Mouse (Mus musculus) MEL (cell line): Measurements from ENCODE around the gene Sort1. TPM values are rescaled to one million over a fixed set of nuclear protein-coding genes. Genes with fewer than 3 reads are reported as not detected.

Source experiments
- DNase-seq: peaks from one replicate; pipeline ENCODE4 v3.0.0; 2011; ENCODE audit warnings: low read depth, low spot score
- H3K27ac ChIP-seq: 2 replicates; pipeline ENCODE4 v1.5.1; 2012; ENCODE audit warnings: low read depth, mild to moderate bottlenecking, control low read depth, low read length, moderate library complexity; ENCODE audit not compliant: control insufficient read depth
- H3K27me3 ChIP-seq, 2 experiments: fragments of 150-350 bp in 1 of 2; sonication (generic) in 1 of 2; 2 replicates each; pipeline ENCODE4 v1.6.1; 2012; ENCODE audit warnings: low read length in 2 of 2, mild to moderate bottlenecking in 2 of 2, improper control_type of control experiment in 1 of 2, moderate library complexity in 1 of 2; ENCODE audit not compliant: insufficient read depth in 2 of 2, control insufficient read depth in 1 of 2
- H3K36me3 ChIP-seq, 2 experiments: 2 replicates each; pipeline ENCODE4 v1.6.1; 2012 to 2014; ENCODE audit warnings: low read length in 2 of 2, improper control_type of control experiment in 1 of 2, inconsistent platforms in 1 of 2, mild to moderate bottlenecking in 1 of 2; ENCODE audit not compliant: insufficient read depth in 2 of 2, control insufficient read depth in 1 of 2
- H3K4me1 ChIP-seq, 2 experiments: fragments of 150-350 bp in 1 of 2; sonication (generic) in 1 of 2; 2 replicates each; pipeline ENCODE4 v1.6.1; 2012; ENCODE audit warnings: low read length in 2 of 2, improper control_type of control experiment in 1 of 2, mild to moderate bottlenecking in 1 of 2; ENCODE audit not compliant: insufficient read depth in 2 of 2, control insufficient read depth in 1 of 2
- H3K4me3 ChIP-seq, 2 experiments: fragments of 150-350 bp in 1 of 2; sonication (generic) in 1 of 2; 2 replicates each; pipeline ENCODE4 v1.5.1; 2012; ENCODE audit warnings: low read depth in 2 of 2, low read length in 2 of 2, mild to moderate bottlenecking in 2 of 2, moderate library complexity in 2 of 2, control low read depth in 1 of 2, improper control_type of control experiment in 1 of 2; ENCODE audit not compliant: control insufficient read depth in 1 of 2, insufficient read depth in 1 of 2
- H3K79me2 ChIP-seq: 2 replicates; pipeline ENCODE4 v1.6.1; 2012; ENCODE audit warnings: mild to moderate bottlenecking, low read length, moderate library complexity; ENCODE audit not compliant: control insufficient read depth, poor library complexity, insufficient read depth
- H3K9ac ChIP-seq: 2 replicates; pipeline ENCODE4 v1.6.1; 2012; ENCODE audit warnings: low read depth, mild to moderate bottlenecking, control low read depth, low read length, moderate library complexity; ENCODE audit not compliant: control insufficient read depth, poor library complexity, severe bottlenecking
- H3K9me3 ChIP-seq: fragments of 150-350 bp; sonication (generic); replicated peaks from 2 replicates; pipeline ENCODE4 v1.6.1; 2012; ENCODE audit warnings: mild to moderate bottlenecking, low read length, improper control_type of control experiment, moderate library complexity; ENCODE audit not compliant: insufficient read depth
- BHLHE40 ChIP-seq: IDR thresholded peaks from 2 replicates; pipeline ENCODE4 v1.6.1; 2012; ENCODE audit warnings: low read depth, mild to moderate bottlenecking, inconsistent platforms, low read length, improper control_type of control experiment, borderline replicate concordance
- CHD1 ChIP-seq: IDR thresholded peaks from 2 replicates; pipeline ENCODE4 v1.6.1; 2012; ENCODE audit warnings: low read depth, mild to moderate bottlenecking, inconsistent platforms, low read length, improper control_type of control experiment
- CHD2 ChIP-seq: IDR thresholded peaks from 2 replicates; pipeline ENCODE4 v1.6.1; 2011; ENCODE audit warnings: low read length, improper control_type of control experiment
- CTCF ChIP-seq, 3 experiments: IDR thresholded peaks in 2 of 3; conservative IDR thresholded peaks in 1 of 3; 2 replicates each; pipeline ENCODE4 v1.5.1; 2011 to 2012; ENCODE audit warnings: low read length in 3 of 3, low read depth in 2 of 3, mild to moderate bottlenecking in 2 of 3, improper control_type of control experiment in 1 of 3, inconsistent platforms in 1 of 3, mixed read lengths in 1 of 3, moderate library complexity in 1 of 3; ENCODE audit not compliant: control insufficient read depth in 1 of 3, insufficient read depth in 1 of 3, poor library complexity in 1 of 3, severe bottlenecking in 1 of 3
- E2F4 ChIP-seq: IDR thresholded peaks from 2 replicates; pipeline ENCODE4 v1.6.1; 2011; ENCODE audit warnings: low read depth, low read length, improper control_type of control experiment, borderline replicate concordance
- EP300 ChIP-seq, 2 experiments: IDR thresholded peaks; 2 replicates each; pipeline ENCODE4 v1.6.1; 2011; ENCODE audit warnings: improper control_type of control experiment in 2 of 2, low read length in 2 of 2, low read depth in 1 of 2, mild to moderate bottlenecking in 1 of 2
- ETS1 ChIP-seq: IDR thresholded peaks from 2 replicates; pipeline ENCODE4 v1.6.1; 2012; ENCODE audit warnings: low read depth, mild to moderate bottlenecking, inconsistent platforms, low read length, improper control_type of control experiment, moderate library complexity
- GATA1 ChIP-seq: IDR thresholded peaks from 2 replicates; pipeline ENCODE4 v1.6.1; 2011; ENCODE audit warnings: low read depth, low read length, improper control_type of control experiment
- JUND ChIP-seq: IDR thresholded peaks from 2 replicates; pipeline ENCODE4 v1.6.1; 2011; ENCODE audit warnings: low read depth, mild to moderate bottlenecking, improper control_type of control experiment, low read length
- KAT2A ChIP-seq: conservative IDR thresholded peaks from 2 replicates; pipeline ENCODE4 v1.6.1; 2012; ENCODE audit warnings: low read depth, low read length, improper control_type of control experiment, inconsistent platforms
- MAFK ChIP-seq: IDR thresholded peaks from 2 replicates; pipeline ENCODE4 v1.6.1; 2011; ENCODE audit warnings: low read depth, mild to moderate bottlenecking, low read length, improper control_type of control experiment, borderline replicate concordance
- MAX ChIP-seq: IDR thresholded peaks from 2 replicates; pipeline ENCODE4 v1.6.1; 2011; ENCODE audit warnings: low read length, improper control_type of control experiment
- MAZ ChIP-seq: IDR thresholded peaks from 2 replicates; pipeline ENCODE4 v1.6.1; 2012; ENCODE audit warnings: low read depth, mild to moderate bottlenecking, inconsistent platforms, low read length, improper control_type of control experiment
- MEF2A ChIP-seq: IDR thresholded peaks from 2 replicates; pipeline ENCODE4 v1.6.1; 2014; ENCODE audit warnings: low read depth, mild to moderate bottlenecking, inconsistent platforms, low read length, improper control_type of control experiment; ENCODE audit not compliant: poor library complexity, insufficient replicate concordance, severe bottlenecking; ENCODE audit errors: extremely low read depth
- MXI1 ChIP-seq: IDR thresholded peaks from 2 replicates; pipeline ENCODE4 v1.6.1; 2011; ENCODE audit warnings: mild to moderate bottlenecking, low read depth, low read length, improper control_type of control experiment
- MYB ChIP-seq: IDR thresholded peaks from 2 replicates; pipeline ENCODE4 v1.6.1; 2011; ENCODE audit warnings: mild to moderate bottlenecking, low read depth, low read length, improper control_type of control experiment
- MYC ChIP-seq: IDR thresholded peaks from 2 replicates; pipeline ENCODE4 v1.6.1; 2011; ENCODE audit warnings: low read depth, mild to moderate bottlenecking, low read length, improper control_type of control experiment, moderate library complexity
- NELFE ChIP-seq: IDR thresholded peaks from 2 replicates; pipeline ENCODE4 v1.6.1; 2011; ENCODE audit warnings: low read depth, low read length, improper control_type of control experiment
- NRF1 ChIP-seq: IDR thresholded peaks from 2 replicates; pipeline ENCODE4 v1.6.1; 2014; ENCODE audit warnings: low read depth, mild to moderate bottlenecking, inconsistent platforms, low read length, improper control_type of control experiment, moderate library complexity; ENCODE audit not compliant: poor library complexity, insufficient read depth, severe bottlenecking
- POLR2A ChIP-seq, 2 experiments: IDR thresholded peaks; 2 replicates each; pipeline ENCODE4 v1.6.1; 2011 to 2012; ENCODE audit warnings: low read length in 2 of 2, mild to moderate bottlenecking in 2 of 2, control low read depth in 1 of 2, improper control_type of control experiment in 1 of 2, low read depth in 1 of 2, moderate library complexity in 1 of 2; ENCODE audit not compliant: control insufficient read depth in 1 of 2, insufficient read depth in 1 of 2, poor library complexity in 1 of 2
- POLR2AphosphoS2 ChIP-seq: IDR thresholded peaks from 2 replicates; pipeline ENCODE4 v1.6.1; 2011; ENCODE audit warnings: low read length, improper control_type of control experiment
- POLR2AphosphoS5 ChIP-seq: IDR thresholded peaks from 2 replicates; pipeline ENCODE4 v1.6.1; 2012; ENCODE audit warnings: low read depth, borderline replicate concordance, mild to moderate bottlenecking, inconsistent platforms, low read length, moderate library complexity, mixed read lengths
- RAD21 ChIP-seq: IDR thresholded peaks from 2 replicates; pipeline ENCODE4 v1.6.1; 2011; ENCODE audit warnings: mild to moderate bottlenecking, low read depth, low read length, improper control_type of control experiment
- RCOR1 ChIP-seq: IDR thresholded peaks from 2 replicates; pipeline ENCODE4 v1.6.1; 2012; ENCODE audit warnings: low read depth, mild to moderate bottlenecking, inconsistent platforms, low read length, improper control_type of control experiment
- SIN3A ChIP-seq: IDR thresholded peaks from 2 replicates; pipeline ENCODE4 v1.6.1; 2012; ENCODE audit warnings: low read length, improper control_type of control experiment, inconsistent platforms
- SMC3 ChIP-seq: IDR thresholded peaks from 2 replicates; pipeline ENCODE4 v1.6.1; 2011; ENCODE audit warnings: low read depth, low read length, improper control_type of control experiment
- TAL1 ChIP-seq: IDR thresholded peaks from 2 replicates; pipeline ENCODE4 v1.6.1; 2012; ENCODE audit warnings: mild to moderate bottlenecking, inconsistent platforms, low read length, moderate library complexity, mixed read lengths
- TCF12 ChIP-seq: IDR thresholded peaks from 2 replicates; pipeline ENCODE4 v1.6.1; 2014; ENCODE audit warnings: low read depth, mild to moderate bottlenecking, inconsistent platforms, low read length, improper control_type of control experiment, moderate library complexity
- UBTF ChIP-seq: IDR thresholded peaks from 2 replicates; pipeline ENCODE4 v1.6.1; 2012; ENCODE audit warnings: low read depth, mild to moderate bottlenecking, inconsistent platforms, low read length, improper control_type of control experiment, moderate library complexity, borderline replicate concordance; ENCODE audit not compliant: insufficient read depth
- USF1 ChIP-seq: IDR thresholded peaks from 2 replicates; pipeline ENCODE4 v1.6.1; 2014; ENCODE audit warnings: low read depth, mild to moderate bottlenecking, inconsistent platforms, low read length, improper control_type of control experiment, moderate library complexity
- USF2 ChIP-seq, 2 experiments: IDR thresholded peaks; 2 replicates each; pipeline ENCODE4 v1.6.1; 2011 to 2012; ENCODE audit warnings: improper control_type of control experiment in 2 of 2, low read length in 2 of 2, borderline replicate concordance in 1 of 2, inconsistent platforms in 1 of 2, low read depth in 1 of 2, mild to moderate bottlenecking in 1 of 2; ENCODE audit not compliant: insufficient read depth in 1 of 2
- ZC3H11A ChIP-seq: IDR thresholded peaks from 2 replicates; pipeline ENCODE4 v1.6.1; 2012; ENCODE audit warnings: low read depth, mild to moderate bottlenecking, inconsistent platforms, low read length, improper control_type of control experiment
- ZKSCAN1 ChIP-seq: IDR thresholded peaks from 2 replicates; pipeline ENCODE4 v1.6.1; 2012; ENCODE audit warnings: low read depth, mild to moderate bottlenecking, inconsistent platforms, low read length, improper control_type of control experiment, moderate library complexity
- ZMIZ1 ChIP-seq: IDR thresholded peaks from 2 replicates; pipeline ENCODE4 v1.6.1; 2012; ENCODE audit warnings: low read depth, mild to moderate bottlenecking, inconsistent platforms, low read length, improper control_type of control experiment, moderate library complexity
- ZNF384 ChIP-seq: IDR thresholded peaks from 2 replicates; pipeline ENCODE4 v1.6.1; 2012; ENCODE audit warnings: low read depth, mild to moderate bottlenecking, inconsistent platforms, low read length, improper control_type of control experiment
- polyA plus RNA-seq, 2 experiments: library from polyadenylated mRNA; stranded (reverse) in 1 of 2; unstranded in 1 of 2; fragments of >175 nt in 1 of 2; fragments of >200 nt in 1 of 2; gene quantifications; 2 replicates each; pipeline versions ENCODE4 v1.2.1 to v1.2.4; 2012; ENCODE audit warnings: low replicate concordance in 2 of 2, low read depth in 1 of 2; ENCODE audit not compliant: insufficient read length in 2 of 2, insufficient read depth in 1 of 2, missing spikeins in 1 of 2
- total RNA-seq: library from RNA; depleted of rRNA; stranded (reverse); fragments of 300-350 nt; gene quantifications from 2 replicates; pipeline ENCODE4 v1.2.3, GENCODE M21; 2012

Sort1 gene
- total and polyA plus RNA-seq, 3 experiments = 10.2 to 28.3 (median 22.7) TPM

DNA sequence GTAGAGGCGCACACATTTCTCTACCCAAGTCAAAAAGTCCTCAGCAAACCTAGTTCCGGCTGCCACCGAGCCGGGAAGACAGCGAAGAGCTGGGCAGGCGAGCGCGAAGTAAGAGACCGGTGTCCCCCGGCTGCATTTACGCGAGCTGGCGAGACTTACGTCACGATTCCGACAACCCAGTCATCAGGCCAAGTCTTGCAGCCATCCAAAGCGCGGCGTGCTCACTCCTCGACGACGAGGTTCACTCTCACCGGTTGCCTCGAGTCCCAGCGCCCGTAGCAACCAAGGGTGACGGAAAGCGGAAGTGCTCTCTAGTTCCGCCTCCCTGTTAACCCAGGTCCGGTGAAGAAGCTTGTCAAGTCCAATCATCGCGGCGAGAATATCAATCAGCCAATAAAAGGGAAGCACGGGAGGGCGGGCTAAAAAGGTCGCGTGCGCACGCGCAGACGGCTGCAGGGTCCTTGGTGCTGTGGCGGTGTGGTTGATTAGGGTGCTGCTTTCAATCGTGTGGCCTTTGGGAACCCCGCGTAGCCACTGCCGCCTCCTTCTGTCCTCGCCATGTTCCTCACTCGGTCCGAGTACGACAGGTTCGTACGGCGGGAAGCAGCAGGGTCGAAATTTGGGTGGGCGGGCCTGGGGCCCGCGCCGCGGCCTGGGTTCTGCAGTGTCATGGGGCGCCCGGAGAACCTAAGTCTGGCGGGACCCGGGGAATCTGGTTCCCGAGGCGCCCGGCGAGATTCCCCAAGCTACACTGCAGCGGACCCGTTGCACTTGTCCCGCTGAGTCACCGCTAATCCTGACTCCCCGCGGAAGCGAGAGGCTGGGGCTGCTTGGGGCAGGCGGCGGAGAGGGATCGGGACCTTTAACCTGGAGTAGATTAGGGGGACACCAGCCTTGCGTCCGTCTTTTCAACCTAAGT lies 26.9 kb upstream of the Sort1 start, which contains the start of gene Psma5:
TSS of gene Psma5 (plus strand) at position 208 of the 919 bp plus-strand sequence.
- peak; percentile 100 for DNase-seq
- Histone ChIP-seq H3K9ac (peak within 1 kb of the TSS; percentile 93), H3K36me3 (peaks cover 10 to 19% of the 10 kb centered on the region in 2 experiments), H3K79me2 (peaks cover 42% of the 10 kb centered on the region), H3K4me1 (peaks cover 3 to 11% of the 10 kb centered on the region in 2 experiments; a peak in 3 of 4 replicates), H3K27me3 (no peaks in the 10 kb centered on the region), H3K27ac (peak within 1 kb of the TSS; percentile 93), H3K4me3 (peak within 1 kb of the TSS; percentile 84 to 94), H3K9me3 (no peaks in the 10 kb centered on the region)
- peak; percentile 57 to 87; a peak in 3 of 4 replicates for TF ChIP-seq POLR2A (IDR thresholded peaks at IDR 0.05; ENCODE audit: control insufficient read depth in 1 of 2, insufficient read depth in 1 of 2, low read depth in 1 of 2, low read length in 2 of 2, poor library complexity in 1 of 2)
- no peak for TF ChIP-seq ZKSCAN1
- no peak for TF ChIP-seq MAFK
- TF ChIP-seq ZMIZ1 = peak; percentile 87
- TF ChIP-seq POLR2AphosphoS2 = peak; percentile 77
- TF ChIP-seq EP300 (IDR thresholded peaks at IDR 0.05; ENCODE audit: low read depth in 1 of 2, low read length in 2 of 2) = no peak; a peak in 1 of 4 replicates
- no peak for TF ChIP-seq ZNF384
- TF ChIP-seq KAT2A = peak; percentile 83
- TF ChIP-seq SMC3 = no peak
- TF ChIP-seq NELFE = peak; percentile 88
- TF ChIP-seq JUND = no peak
- 0 out of 2 replicates have a peak, but pooled peaks have one; percentile 39 for TF ChIP-seq BHLHE40
- TF ChIP-seq CTCF (IDR thresholded peaks at IDR 0.05 in 2 of 3, conservative IDR thresholded peaks at IDR 0.05 in 1 of 3; ENCODE audit: control insufficient read depth in 1 of 3, insufficient read depth in 1 of 3, low read depth in 2 of 3, low read length in 3 of 3, poor library complexity in 1 of 3, severe bottlenecking in 1 of 3) = no peak
- TF ChIP-seq MEF2A = no peak
- peak; percentile 99 for TF ChIP-seq SIN3A
- TF ChIP-seq RAD21 = no peak
- TF ChIP-seq RCOR1 = no peak
- no peak for TF ChIP-seq USF1
- TF ChIP-seq MAZ = 0 out of 2 replicates have a peak, but pooled peaks have one; percentile 20
- no peak for TF ChIP-seq GATA1
- peak; percentile 97 for TF ChIP-seq MAX
- peak; percentile 98 for TF ChIP-seq MXI1
- 0 out of 2 replicates have a peak, but pooled peaks have one; percentile 69 for TF ChIP-seq CHD1
- no peak for TF ChIP-seq ZC3H11A
- TF ChIP-seq TCF12 = peak; percentile 39; the same call in 1 of the 2 replicates
- TF ChIP-seq USF2 (IDR thresholded peaks at IDR 0.05; ENCODE audit: borderline replicate concordance in 1 of 2, insufficient read depth in 1 of 2, low read depth in 1 of 2, low read length in 2 of 2) = no peak
- peak; percentile 91; the same call in 1 of the 2 replicates for TF ChIP-seq MYC
- TF ChIP-seq E2F4 = no peak; the same call in 1 of the 2 replicates
- TF ChIP-seq ETS1 = peak; percentile 76
- TF ChIP-seq NRF1 = peak; percentile 82
- TF ChIP-seq CHD2 = peak; percentile 85
- TF ChIP-seq MYB = no peak
- TF ChIP-seq TAL1 = no peak
- TF ChIP-seq POLR2AphosphoS5 = no peak
- no peak; the same call in 1 of the 2 replicates for TF ChIP-seq UBTF
